Mouse (Mus musculus): ENCODE results near the gene Cym. TPM values are rescaled to one million over a fixed set of nuclear protein-coding genes. Genes with fewer than 3 reads are reported as not detected.
A peak's percentile ranks its signal among the peaks of the same experiment; 100 is the strongest.

Cym gene
- polyA plus RNA-seq, 1 experiment from 2014 or later: not detected

DNA sequence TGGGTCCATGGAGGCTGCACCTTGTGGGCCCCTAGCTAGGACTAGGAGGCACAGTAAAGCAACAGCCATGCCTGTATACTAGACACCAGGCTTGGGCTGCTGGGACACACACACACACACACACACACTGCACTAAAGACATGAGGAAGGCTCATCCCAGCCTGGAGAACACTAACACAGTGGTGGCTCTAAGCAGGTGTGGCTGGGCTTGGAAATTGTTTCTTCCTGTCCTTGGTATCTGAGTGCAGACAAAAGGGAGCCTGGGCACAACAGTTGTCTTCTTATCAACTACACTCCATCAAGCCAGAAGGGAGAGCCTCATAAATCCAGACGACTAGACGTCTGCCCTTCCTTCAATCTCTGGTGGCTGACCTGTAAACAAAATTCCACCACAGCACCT lies 28.8 kb upstream of the Cym start:
- H3K27ac ChIP-seq (ENCODE audit: low read depth, low read length): no peak overlapping the region
- no peaks in the 10 kb centered on the region for H3K4me1 ChIP-seq (ENCODE audit: control insufficient read depth, insufficient read depth, low read length)
- no peak for ATAC-seq (ENCODE audit: low FRiP score, low TSS enrichment)
- peaks cover 2% of the 10 kb centered on the region; the same call in 1 of the 2 replicates for H3K27me3 ChIP-seq (ENCODE audit: control insufficient read depth, insufficient read depth, low read length)
- no peak overlapping the region for H3K4me2 ChIP-seq (replicated peaks; ENCODE audit: low read depth, low read length)
- no peak overlapping the region for H3K9ac ChIP-seq (ENCODE audit: low read depth, low read length)
- 50% methylated on average over 2 of the region's 2 CpGs for WGBS
- no peaks in the 10 kb centered on the region for H3K36me3 ChIP-seq (ENCODE audit: control insufficient read depth, insufficient read depth, low read length)
- no peak overlapping the region for H3K4me3 ChIP-seq (ENCODE audit: low read length)
- no peaks in the 10 kb centered on the region for H3K9me3 ChIP-seq (ENCODE audit: control insufficient read depth, low read length)

DNA sequence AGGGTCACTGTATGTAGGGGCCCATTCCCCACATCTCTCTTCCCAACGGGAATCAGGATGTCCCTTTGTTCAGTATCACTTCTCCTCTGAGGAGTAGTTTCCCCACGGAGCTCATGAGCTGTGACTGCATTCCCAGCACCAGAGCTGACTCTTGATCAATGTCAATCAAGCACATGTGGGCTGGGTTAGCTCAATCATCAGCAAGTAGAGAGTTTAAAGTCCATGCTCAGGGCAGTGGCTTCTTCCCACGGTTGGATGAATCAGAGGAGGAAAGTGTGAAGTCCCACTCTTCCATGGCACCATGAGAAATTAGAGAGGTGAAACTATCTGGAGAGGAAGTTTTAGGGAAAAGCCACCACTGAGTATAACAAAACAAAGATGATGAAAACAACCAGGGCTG lies 27.5 kb upstream of the Cym start:
- 66% methylated on average over 3 of the region's 3 CpGs for WGBS
- Histone ChIP-seq H3K4me2 (replicated peaks; ENCODE audit: low read depth, low read length) (no peak overlapping the region), H3K27me3 (ENCODE audit: control insufficient read depth, insufficient read depth, low read length) (peaks cover 2% of the 10 kb centered on the region; the same call in 1 of the 2 replicates), H3K4me3 (ENCODE audit: low read length) (no peak overlapping the region), H3K36me3 (ENCODE audit: control insufficient read depth, insufficient read depth, low read length) (no peaks in the 10 kb centered on the region), H3K9me3 (ENCODE audit: control insufficient read depth, low read length) (no peaks in the 10 kb centered on the region), H3K9ac (ENCODE audit: low read depth, low read length) (no peak overlapping the region), H3K4me1 (ENCODE audit: control insufficient read depth, insufficient read depth, low read length) (no peaks in the 10 kb centered on the region), H3K27ac (ENCODE audit: low read depth, low read length) (no peak overlapping the region)
- no peak for ATAC-seq (ENCODE audit: low FRiP score, low TSS enrichment)

DNA sequence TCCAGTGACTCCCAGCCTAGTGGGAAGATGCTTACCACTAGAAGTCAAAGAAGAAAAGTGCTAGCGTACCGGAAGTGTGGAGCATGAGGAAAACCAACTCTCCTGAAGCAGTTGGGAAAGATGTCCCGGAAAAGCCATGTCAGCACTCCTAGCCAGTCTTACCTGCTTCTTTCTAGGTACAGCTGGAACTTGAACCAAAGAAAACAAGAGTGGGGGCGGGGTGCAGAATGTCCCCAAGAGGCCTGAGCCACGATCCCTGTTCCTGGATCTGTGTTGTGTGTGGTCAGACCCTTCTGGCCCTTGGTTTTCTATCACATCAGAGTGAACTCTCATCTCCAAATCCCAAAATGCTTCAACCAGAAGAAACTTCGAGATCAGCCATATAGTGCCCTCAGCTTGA lies 25.3 kb upstream of the Cym start:
- no peak overlapping the region for H3K27ac ChIP-seq (ENCODE audit: low read depth, low read length)
- no peak for ATAC-seq (ENCODE audit: low FRiP score, low TSS enrichment)
- no peak overlapping the region for H3K4me3 ChIP-seq (ENCODE audit: low read length)
- WGBS: 72% methylated on average over 6 of the region's 6 CpGs
- H3K9ac ChIP-seq (ENCODE audit: low read depth, low read length): no peak overlapping the region
- no peaks in the 10 kb centered on the region for H3K36me3 ChIP-seq (ENCODE audit: control insufficient read depth, insufficient read depth, low read length)
- no peak overlapping the region for H3K4me2 ChIP-seq (replicated peaks; ENCODE audit: low read depth, low read length)
- peaks cover 7% of the 10 kb centered on the region; the same call in 1 of the 2 replicates for H3K27me3 ChIP-seq (ENCODE audit: control insufficient read depth, insufficient read depth, low read length)
- no peaks in the 10 kb centered on the region for H3K4me1 ChIP-seq (ENCODE audit: control insufficient read depth, insufficient read depth, low read length)
- no peaks in the 10 kb centered on the region for H3K9me3 ChIP-seq (ENCODE audit: control insufficient read depth, low read length)

DNA sequence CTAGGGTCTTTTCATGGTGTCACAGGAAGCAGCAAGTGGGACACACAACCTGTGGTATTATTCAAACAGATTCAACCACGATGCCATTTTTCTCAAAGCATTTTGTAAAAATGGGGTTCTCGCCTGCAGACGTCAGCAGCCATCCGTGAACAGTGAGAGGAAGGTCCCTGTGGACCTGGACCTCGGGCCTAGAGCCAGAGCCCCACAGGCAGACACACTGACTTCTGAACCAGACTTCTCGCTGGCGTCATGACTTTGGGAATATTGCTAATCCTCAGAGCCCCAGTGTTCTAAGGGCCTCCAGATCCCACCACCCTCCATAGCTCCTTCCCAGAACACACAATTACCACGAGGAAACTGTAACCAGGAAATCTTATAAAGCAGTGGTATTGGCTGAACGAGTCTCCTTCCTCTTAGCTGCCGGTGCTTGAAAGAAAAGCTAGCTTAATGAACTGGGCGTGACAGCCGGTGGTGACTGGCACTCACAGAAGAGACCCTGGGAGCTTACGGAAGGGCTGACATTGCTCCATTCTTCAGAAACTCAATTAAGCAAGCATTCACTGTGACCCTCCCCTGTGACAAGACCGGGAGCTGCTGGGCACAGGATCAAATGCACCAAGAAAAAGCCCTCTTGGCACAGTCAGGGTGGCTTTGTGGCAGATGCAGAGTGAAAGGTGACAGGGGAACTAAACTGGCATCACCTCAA lies 20.0 kb upstream of the Cym start:
- H3K36me3 ChIP-seq (ENCODE audit: control insufficient read depth, insufficient read depth, low read length): no peaks in the 10 kb centered on the region
- no peak overlapping the region for H3K9ac ChIP-seq (ENCODE audit: low read depth, low read length)
- no peak overlapping the region for H3K4me2 ChIP-seq (replicated peaks; ENCODE audit: low read depth, low read length)
- H3K9me3 ChIP-seq (ENCODE audit: control insufficient read depth, low read length): no peaks in the 10 kb centered on the region
- H3K4me1 ChIP-seq (ENCODE audit: control insufficient read depth, insufficient read depth, low read length): no peaks in the 10 kb centered on the region
- WGBS: 46% methylated on average over 14 of the region's 14 CpGs
- H3K4me3 ChIP-seq (ENCODE audit: low read length): no peak overlapping the region
- H3K27ac ChIP-seq (ENCODE audit: low read depth, low read length): no peak overlapping the region
- 0 out of 2 replicates have a peak, but pooled peaks cover 4% of the 10 kb centered on the region for H3K27me3 ChIP-seq (ENCODE audit: control insufficient read depth, insufficient read depth, low read length)
- ATAC-seq (ENCODE audit: low FRiP score, low TSS enrichment): no peak

DNA sequence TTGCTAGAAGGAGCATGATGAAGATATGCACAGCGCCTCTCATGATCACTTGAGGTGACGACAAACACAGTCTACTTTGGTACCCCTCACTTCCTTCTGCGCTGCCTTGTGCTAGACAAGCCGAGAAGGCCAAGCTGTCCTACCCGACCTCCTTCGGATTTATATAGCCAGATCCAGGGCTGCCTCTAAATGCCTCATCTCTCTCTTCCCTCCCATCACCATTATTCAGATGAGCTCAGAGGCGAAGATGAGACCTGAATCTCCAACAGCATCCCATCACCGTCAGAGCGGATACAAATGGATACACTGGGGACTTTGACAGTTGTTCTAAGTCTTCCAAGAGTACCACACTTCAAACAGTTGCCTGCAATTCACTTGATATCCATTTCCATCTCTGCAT lies 18.1 kb upstream of the Cym start, which contains the start of gene Prok1:
TSS of gene Prok1 (minus strand) at position 101 of the 400 bp plus-strand sequence.
- H3K9ac ChIP-seq (ENCODE audit: low read depth, low read length): no peak within 1 kb of the TSS
- no peak within 1 kb of the TSS for H3K4me3 ChIP-seq (ENCODE audit: low read length)
- 0 out of 2 replicates have a peak, but pooled peaks cover 4% of the 10 kb centered on the region for H3K27me3 ChIP-seq (ENCODE audit: control insufficient read depth, insufficient read depth, low read length)
- H3K4me2 ChIP-seq (replicated peaks; ENCODE audit: low read depth, low read length): no peak within 1 kb of the TSS
- no peak for ATAC-seq (ENCODE audit: low FRiP score, low TSS enrichment)
- no peak within 1 kb of the TSS for H3K27ac ChIP-seq (ENCODE audit: low read depth, low read length)
- no peaks in the 10 kb centered on the region for H3K9me3 ChIP-seq (ENCODE audit: control insufficient read depth, low read length)
- H3K36me3 ChIP-seq (ENCODE audit: control insufficient read depth, insufficient read depth, low read length): no peaks in the 10 kb centered on the region
- WGBS: 90% methylated on average over 9 of the region's 9 CpGs
- no peaks in the 10 kb centered on the region for H3K4me1 ChIP-seq (ENCODE audit: control insufficient read depth, insufficient read depth, low read length)

DNA sequence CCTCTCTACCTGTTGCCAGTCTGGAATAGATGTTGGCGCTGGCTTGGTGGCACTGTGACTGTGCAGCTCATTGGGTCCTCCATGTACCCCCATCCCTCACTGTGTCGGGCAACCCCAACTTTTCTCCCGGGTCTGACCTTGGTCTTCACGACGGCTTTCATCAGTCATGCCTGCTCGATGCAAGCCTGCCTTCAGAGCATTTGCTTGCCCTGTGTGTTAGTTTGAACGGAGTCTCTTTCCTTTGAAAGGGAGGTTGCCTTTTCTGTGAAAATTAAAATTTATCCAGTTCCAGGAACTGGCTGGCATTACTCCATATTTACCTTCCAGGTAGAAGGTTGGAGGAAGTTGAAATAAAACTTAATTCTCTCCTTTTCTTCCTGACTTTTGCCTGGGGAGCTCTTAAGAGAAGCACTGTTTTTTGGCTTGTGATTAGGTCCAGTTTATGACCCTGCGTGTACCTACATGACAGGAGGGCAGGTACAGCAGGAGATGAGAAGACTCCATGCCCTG lies 17.0 kb upstream of the Cym start:
- 0 out of 2 replicates have a peak, but pooled peaks cover 3% of the 10 kb centered on the region for H3K27me3 ChIP-seq (ENCODE audit: control insufficient read depth, insufficient read depth, low read length)
- no peak overlapping the region for H3K9ac ChIP-seq (ENCODE audit: low read depth, low read length)
- no peaks in the 10 kb centered on the region for H3K4me1 ChIP-seq (ENCODE audit: control insufficient read depth, insufficient read depth, low read length)
- H3K4me2 ChIP-seq (replicated peaks; ENCODE audit: low read depth, low read length): no peak overlapping the region
- no peak overlapping the region for H3K27ac ChIP-seq (ENCODE audit: low read depth, low read length)
- no peaks in the 10 kb centered on the region for H3K36me3 ChIP-seq (ENCODE audit: control insufficient read depth, insufficient read depth, low read length)
- ATAC-seq (ENCODE audit: low FRiP score, low TSS enrichment): no peak
- 86% methylated on average over 8 of the region's 8 CpGs for WGBS
- no peak overlapping the region for H3K4me3 ChIP-seq (ENCODE audit: low read length)
- H3K9me3 ChIP-seq (ENCODE audit: control insufficient read depth, low read length): no peaks in the 10 kb centered on the region

DNA sequence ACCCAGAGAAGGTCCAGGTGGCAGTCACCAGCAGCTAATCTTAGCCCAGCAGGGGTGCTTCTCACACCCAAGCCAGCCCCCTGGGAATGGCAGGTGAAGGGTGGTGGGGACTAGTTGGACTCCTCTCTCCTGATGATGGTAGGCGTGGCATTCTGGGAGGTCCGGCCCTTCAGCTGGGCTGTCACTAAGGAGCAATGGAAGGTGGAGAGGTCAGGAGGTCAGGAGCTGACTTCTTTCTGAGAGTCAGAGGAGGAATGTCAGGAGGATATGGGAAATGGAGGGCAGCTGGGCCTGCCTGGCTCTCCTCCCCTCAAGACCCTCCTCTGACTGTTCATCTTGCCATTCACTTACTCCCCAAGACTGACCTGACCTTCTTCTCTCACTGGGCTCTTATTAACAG lies 16.5 kb upstream of the Cym start:
- Histone ChIP-seq H3K9me3 (ENCODE audit: control insufficient read depth, low read length) (no peaks in the 10 kb centered on the region), H3K4me1 (ENCODE audit: control insufficient read depth, insufficient read depth, low read length) (no peaks in the 10 kb centered on the region), H3K27me3 (ENCODE audit: control insufficient read depth, insufficient read depth, low read length) (no peaks in the 10 kb centered on the region), H3K27ac (ENCODE audit: low read depth, low read length) (no peak overlapping the region), H3K4me3 (ENCODE audit: low read length) (no peak overlapping the region), H3K9ac (ENCODE audit: low read depth, low read length) (no peak overlapping the region), H3K36me3 (ENCODE audit: control insufficient read depth, insufficient read depth, low read length) (no peaks in the 10 kb centered on the region), H3K4me2 (replicated peaks; ENCODE audit: low read depth, low read length) (no peak overlapping the region)
- ATAC-seq (ENCODE audit: low FRiP score, low TSS enrichment): no peak
- 53% methylated on average over 2 of the region's 2 CpGs for WGBS

- no peak overlapping the region for H3K4me3 ChIP-seq (ENCODE audit: low read length)
- no peak overlapping the region for H3K27ac ChIP-seq (ENCODE audit: low read depth, low read length)
- H3K9ac ChIP-seq (ENCODE audit: low read depth, low read length): no peak overlapping the region
- 30% methylated on average over 2 of the region's 2 CpGs for WGBS
- H3K4me2 ChIP-seq (replicated peaks; ENCODE audit: low read depth, low read length): no peak overlapping the region
- no peak for ATAC-seq (ENCODE audit: low FRiP score, low TSS enrichment)
- no peaks in the 10 kb centered on the region for H3K27me3 ChIP-seq (ENCODE audit: control insufficient read depth, insufficient read depth, low read length)
- no peaks in the 10 kb centered on the region for H3K9me3 ChIP-seq (ENCODE audit: control insufficient read depth, low read length)
- H3K4me1 ChIP-seq (ENCODE audit: control insufficient read depth, insufficient read depth, low read length): peaks cover 6% of the 10 kb centered on the region
- H3K36me3 ChIP-seq (ENCODE audit: control insufficient read depth, insufficient read depth, low read length): no peaks in the 10 kb centered on the region
Observed at GRCm38 (mm10) chr3:107233945-107234344, 12.4 kb upstream of the Cym start.

- H3K4me2 ChIP-seq (replicated peaks; ENCODE audit: low read depth, low read length): no peak overlapping the region
- H3K4me3 ChIP-seq (ENCODE audit: low read length): no peak overlapping the region
- H3K9me3 ChIP-seq (ENCODE audit: control insufficient read depth, low read length): no peaks in the 10 kb centered on the region
Observed at GRCm38 (mm10) chr3:107233351-107233813, 11.8 kb upstream of the Cym start.

More at GRCm38 (mm10) chr3:107233351-107233813, 11.8 kb upstream of the Cym start:
- ATAC-seq (ENCODE audit: low FRiP score, low TSS enrichment): peak; percentile 32; the same call in 1 of the 2 replicates
- no peaks in the 10 kb centered on the region for H3K27me3 ChIP-seq (ENCODE audit: control insufficient read depth, insufficient read depth, low read length)
- H3K27ac ChIP-seq (ENCODE audit: low read depth, low read length): no peak overlapping the region
- no peak overlapping the region for H3K9ac ChIP-seq (ENCODE audit: low read depth, low read length)
- WGBS: 8% methylated on average over 11 of the region's 11 CpGs
- peaks cover 6% of the 10 kb centered on the region for H3K4me1 ChIP-seq (ENCODE audit: control insufficient read depth, insufficient read depth, low read length)
- H3K36me3 ChIP-seq (ENCODE audit: control insufficient read depth, insufficient read depth, low read length): no peaks in the 10 kb centered on the region

Data from kidney, embryonic 14.5 days (tissue).